Mouse (Mus musculus) hindbrain, postnatal 0 days (tissue): ENCODE results near the gene Tagln2. TPM values are rescaled to one million over a fixed set of nuclear protein-coding genes. Genes with fewer than 3 reads are reported as not detected.

Experiments used
- ATAC-seq: fragments of 200-750 bp; cut with Nextera tagmentation; 2 replicates; pipeline ENCODE4 v1.8.0; 2017; ENCODE audit warnings: mild to moderate bottlenecking, moderate TSS enrichment, moderate library complexity
- DNase-seq: peaks from one replicate; pipeline ENCODE4 v3.0.0-alpha.2; 2015; ENCODE audit warnings: low spot score
- H3K27ac ChIP-seq: fragments of 300-500 bp; sonication (generic); 2 replicates; pipeline ENCODE4 v1.5.1; 2014; ENCODE audit warnings: mild to moderate bottlenecking
- H3K27me3 ChIP-seq: fragments of 300-500 bp; sonication (generic); 2 replicates; pipeline ENCODE4 v1.6.1; 2014; ENCODE audit warnings: low read length, mixed read lengths; ENCODE audit not compliant: insufficient read depth
- H3K36me3 ChIP-seq: fragments of 300-500 bp; sonication (generic); 2 replicates; pipeline ENCODE4 v1.6.1; 2014; ENCODE audit warnings: low read length, mixed read lengths; ENCODE audit not compliant: insufficient read depth
- H3K4me1 ChIP-seq: fragments of 300-500 bp; sonication (generic); 2 replicates; pipeline ENCODE4 v1.6.1; 2014; ENCODE audit warnings: antibody characterized with exemption, low read length, mixed read lengths; ENCODE audit not compliant: insufficient read depth
- H3K4me2 ChIP-seq: fragments of 300-500 bp; sonication (generic); 2 replicates; pipeline ENCODE4 v1.6.1; 2014; ENCODE audit warnings: low read depth, mild to moderate bottlenecking, low read length, moderate library complexity, mixed read lengths
- H3K4me3 ChIP-seq: fragments of 300-500 bp; sonication (generic); 2 replicates; pipeline ENCODE4 v1.5.1; 2014; ENCODE audit warnings: low read length
- H3K9ac ChIP-seq: fragments of 300-500 bp; sonication (generic); replicated peaks from 2 replicates; pipeline ENCODE4 v1.6.1; 2014; ENCODE audit warnings: mild to moderate bottlenecking, low read length, moderate library complexity, mixed read lengths
- H3K9me3 ChIP-seq: fragments of 300-500 bp; sonication (generic); 2 replicates; pipeline ENCODE4 v1.6.1; 2016; ENCODE audit warnings: low read length, mixed read lengths
- CTCF ChIP-seq: IDR thresholded peaks from 2 replicates; pipeline ENCODE4 v1.5.1; 2016; ENCODE audit warnings: antibody characterized with exemption, control low read depth, low read depth
- WGBS: fragments of 180-500 bp; shearing (Covaris S2); extraction: QIAGEN DNeasy Blood & Tissue Kit; methylation state at CpG from one replicate; pipeline ENCODE4 v1.1.7; 2014; 5-methylcytosine and 5-hydroxymethylcytosine counted together
- polyA plus RNA-seq: library from polyadenylated mRNA; unstranded; fragments of >200 nt; fragmentation: Nextera tagmentation; extraction: Ambion mirVana; gene quantifications from 2 replicates; pipeline ENCODE4 v1.2.1, GENCODE M21; 2015
- total RNA-seq: library from RNA; depleted of rRNA; stranded (reverse); fragments of >200 nt; gene quantifications from 2 replicates; pipeline ENCODE4 v1.2.3, GENCODE M21; 2014

Gene Tagln2
- total and polyA plus RNA-seq, 2 experiments from 2014 or later = 45.1 to 59.2 TPM

DNA sequence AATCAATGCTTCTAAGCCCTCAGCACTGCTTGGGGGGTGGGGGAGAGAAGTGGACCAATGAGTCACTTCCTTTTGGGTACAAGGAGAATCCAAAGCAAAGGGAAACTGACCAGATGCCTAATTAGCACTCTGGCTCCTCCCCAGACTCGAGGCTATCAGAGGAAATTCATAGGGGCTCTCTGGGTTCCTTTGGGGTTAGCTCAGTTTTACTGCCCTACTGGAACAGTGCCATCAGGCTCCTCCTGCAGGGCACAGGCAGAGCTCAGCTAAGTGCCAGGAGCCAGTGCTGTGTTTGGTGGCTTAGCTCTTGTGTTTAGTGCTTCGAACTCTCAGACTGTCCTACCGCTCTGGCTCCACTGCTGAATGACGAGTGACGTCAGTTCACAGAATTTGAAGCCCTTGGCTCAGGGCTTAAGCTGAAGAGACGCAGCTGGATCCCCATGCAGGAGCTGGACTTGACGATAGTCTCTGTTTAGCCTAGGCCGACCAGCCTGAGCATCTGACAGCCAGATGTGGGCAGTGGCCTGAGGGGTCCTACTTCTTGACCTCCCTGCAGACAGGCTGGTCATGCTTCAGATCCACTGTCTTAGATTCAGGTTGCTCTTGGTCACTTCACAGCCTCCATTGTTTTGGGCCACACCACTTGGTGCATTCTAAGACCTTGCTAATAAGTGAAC is 30.8 kb downstream of the Tagln2 start:
- 38% methylated on average over 8 of the region's 8 CpGs for WGBS
- no peak for ATAC-seq
- Histone ChIP-seq H3K9ac (no peak overlapping the region), H3K27ac (no peak overlapping the region), H3K4me2 (no peak overlapping the region), H3K4me1 (0 out of 2 replicates have a peak, but pooled peaks cover 8% of the 10 kb centered on the region), H3K36me3 (no peaks in the 10 kb centered on the region), H3K27me3 (no peaks in the 10 kb centered on the region), H3K4me3 (no peak overlapping the region), H3K9me3 (no peaks in the 10 kb centered on the region)
- no peak for TF ChIP-seq CTCF
- DNase-seq = no peak

DNA sequence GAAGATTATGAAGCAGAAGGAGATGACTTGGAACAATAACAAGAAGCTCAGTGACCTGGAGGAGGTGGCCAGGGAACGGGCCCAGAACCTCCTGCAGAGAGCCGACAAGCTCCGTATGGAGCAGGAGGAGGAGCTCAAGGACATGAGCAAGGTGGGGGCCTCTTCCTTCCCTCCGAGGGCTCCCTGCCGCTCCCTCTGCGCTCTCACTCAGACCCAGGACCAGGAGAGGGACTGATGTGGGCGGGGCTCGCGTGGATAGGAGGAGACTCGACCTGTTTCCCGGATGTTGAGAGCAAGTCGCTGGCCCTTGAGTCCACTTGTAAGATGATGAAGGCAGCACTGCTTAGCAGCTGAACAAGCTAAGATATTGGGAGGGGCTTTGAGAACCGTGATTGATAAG is 32.7 kb downstream of the Tagln2 start:
- Histone ChIP-seq H3K27ac (no peak overlapping the region), H3K27me3 (no peaks in the 10 kb centered on the region), H3K4me3 (peak overlapping the region; percentile 11), H3K36me3 (no peaks in the 10 kb centered on the region), H3K9ac (peak overlapping the region; percentile 35; the same call in 1 of the 2 replicates), H3K4me2 (peak overlapping the region; percentile 54), H3K4me1 (0 out of 2 replicates have a peak, but pooled peaks cover 8% of the 10 kb centered on the region), H3K9me3 (no peaks in the 10 kb centered on the region)
- ATAC-seq (peak; percentile 57), DNase-seq (peak; percentile 54)
- WGBS = 6% methylated on average over 13 of the region's 13 CpGs
- no peak for TF ChIP-seq CTCF

DNA sequence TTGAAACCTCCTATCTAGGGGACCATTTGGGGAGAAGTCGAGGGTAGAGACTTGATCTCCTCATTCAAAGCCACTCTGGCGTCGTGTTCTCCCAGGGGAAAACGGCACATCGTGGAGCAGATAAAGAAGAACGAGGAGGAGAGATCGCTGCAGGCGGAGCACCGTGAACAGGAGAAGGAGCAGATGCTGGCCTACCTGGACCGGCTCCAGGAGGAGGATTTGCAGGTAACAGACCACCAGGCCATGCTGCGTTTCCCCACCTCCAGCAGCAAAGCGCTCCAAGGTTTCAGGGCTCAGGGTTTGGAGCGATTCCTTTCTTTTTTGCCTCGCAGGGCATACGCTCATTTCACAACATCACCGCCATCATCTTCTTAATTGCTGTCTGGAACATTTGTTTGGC is 35.3 kb downstream of the Tagln2 start:
- no peaks in the 10 kb centered on the region for H3K9me3 ChIP-seq
- H3K36me3 ChIP-seq = no peaks in the 10 kb centered on the region
- no peak overlapping the region for H3K4me3 ChIP-seq
- ATAC-seq (no peak), DNase-seq (no peak)
- no peak overlapping the region for H3K27ac ChIP-seq
- no peaks in the 10 kb centered on the region for H3K27me3 ChIP-seq
- H3K4me1 ChIP-seq = peaks cover 8% of the 10 kb centered on the region; the same call in 1 of the 2 replicates
- TF ChIP-seq CTCF = no peak
- WGBS = 67% methylated on average over 16 of the region's 16 CpGs
- H3K9ac ChIP-seq = no peak overlapping the region
- no peak overlapping the region for H3K4me2 ChIP-seq

DNA sequence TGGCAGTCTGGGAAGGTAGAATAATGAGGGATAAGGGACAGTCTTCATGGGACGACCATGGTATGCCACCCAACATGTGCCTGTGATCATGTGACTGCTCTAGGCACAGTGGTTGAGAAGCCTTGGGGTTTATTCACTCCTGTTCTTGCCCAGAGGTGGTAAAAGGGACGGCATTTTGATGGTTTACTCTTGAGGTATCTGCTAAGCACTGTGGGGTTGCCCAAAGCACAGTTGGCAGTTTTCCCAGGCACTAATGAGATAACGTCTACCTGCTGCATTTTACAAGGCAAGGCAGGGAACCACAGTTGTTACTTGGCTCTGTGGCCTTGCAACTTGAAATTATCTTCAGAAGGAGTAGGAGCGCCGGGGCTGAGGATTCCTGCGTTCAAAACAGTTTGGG is 40.0 kb downstream of the Tagln2 start:
- no peak for TF ChIP-seq CTCF

DNA sequence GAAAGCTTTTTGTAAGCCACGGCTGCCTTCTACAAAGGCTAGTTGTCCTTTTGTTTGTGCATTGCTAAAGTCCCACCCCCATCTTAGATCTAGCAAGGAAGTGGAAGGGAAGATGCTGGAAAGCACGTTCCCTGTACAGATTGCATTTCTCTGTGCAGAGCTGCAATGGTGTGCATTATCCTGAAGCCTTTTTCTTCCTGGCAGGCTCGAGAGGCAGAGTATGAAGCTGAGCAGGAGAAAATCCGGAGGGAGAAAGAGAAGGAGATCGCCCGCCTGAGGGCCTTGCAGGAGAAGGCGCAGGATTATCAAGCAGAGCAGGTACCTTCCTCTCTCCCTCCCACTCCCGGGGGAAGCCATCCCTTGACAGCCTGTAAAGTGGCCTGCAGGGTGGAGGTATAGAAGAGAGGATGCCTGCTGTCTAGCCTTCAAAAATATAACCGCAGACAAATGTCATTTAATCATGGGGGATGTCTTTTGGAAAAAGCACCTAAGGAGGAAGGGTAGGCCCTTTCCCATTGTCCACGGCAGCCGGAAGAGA is 40.5 kb downstream of the Tagln2 start:
- no peak for DNase-seq
- H3K27me3 ChIP-seq = no peaks in the 10 kb centered on the region
- H3K9ac ChIP-seq = no peak overlapping the region
- no peaks in the 10 kb centered on the region for H3K36me3 ChIP-seq
- peak overlapping the region; percentile 65 for H3K27ac ChIP-seq
- H3K9me3 ChIP-seq = no peaks in the 10 kb centered on the region
- TF ChIP-seq CTCF = no peak
- ATAC-seq = peak; percentile 45; the same call in 1 of the 2 replicates
- no peaks in the 10 kb centered on the region; the same call in 1 of the 2 replicates for H3K4me1 ChIP-seq
- H3K4me2 ChIP-seq = no peak overlapping the region
- H3K4me3 ChIP-seq = no peak overlapping the region
- 43% methylated on average over 11 of the region's 11 CpGs for WGBS

More for the DNA sequence above, 40.0 kb downstream of the Tagln2 start:
- ATAC-seq (peak; percentile 16; the same call in 1 of the 2 replicates), DNase-seq (peak; percentile 45)
- Histone ChIP-seq H3K9me3 (no peaks in the 10 kb centered on the region), H3K27me3 (no peaks in the 10 kb centered on the region), H3K9ac (no peak overlapping the region), H3K4me2 (no peak overlapping the region), H3K36me3 (no peaks in the 10 kb centered on the region), H3K4me1 (no peaks in the 10 kb centered on the region; the same call in 1 of the 2 replicates), H3K4me3 (no peak overlapping the region), H3K27ac (peak overlapping the region; percentile 65; the same call in 1 of the 2 replicates)
- WGBS = 47% methylated on average over 6 of the region's 6 CpGs

DNA sequence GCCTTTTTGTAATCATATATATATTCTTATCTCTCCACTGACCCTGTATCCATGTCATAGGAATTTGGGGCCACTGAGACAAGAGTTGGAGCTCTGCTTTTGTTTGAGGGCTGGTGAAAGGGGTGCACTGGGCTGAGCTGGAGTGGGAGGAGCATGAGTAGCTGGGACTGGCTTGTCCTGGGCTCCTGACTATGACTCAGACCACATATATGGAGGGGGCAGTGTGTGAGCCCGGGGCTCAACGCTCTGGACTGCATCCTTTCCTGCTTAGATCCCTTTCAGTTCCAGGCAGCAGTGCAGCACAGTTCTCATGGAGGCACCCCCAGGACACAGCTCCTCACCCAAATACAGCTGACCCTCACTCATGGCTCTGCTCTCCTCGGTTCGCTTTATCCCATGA is 46.2 kb downstream of the Tagln2 start:
- ATAC-seq (no peak), DNase-seq (no peak)
- H3K4me1 ChIP-seq = peaks cover 9% of the 10 kb centered on the region; the same call in 1 of the 2 replicates
- no peaks in the 10 kb centered on the region for H3K36me3 ChIP-seq
- no peak overlapping the region for H3K27ac ChIP-seq
- no peak overlapping the region for H3K4me2 ChIP-seq
- no peaks in the 10 kb centered on the region for H3K9me3 ChIP-seq
- TF ChIP-seq CTCF = no peak
- no peaks in the 10 kb centered on the region for H3K27me3 ChIP-seq
- H3K4me3 ChIP-seq = no peak overlapping the region
- no peak overlapping the region for H3K9ac ChIP-seq
- 97% methylated on average over 4 of the region's 4 CpGs for WGBS

DNA sequence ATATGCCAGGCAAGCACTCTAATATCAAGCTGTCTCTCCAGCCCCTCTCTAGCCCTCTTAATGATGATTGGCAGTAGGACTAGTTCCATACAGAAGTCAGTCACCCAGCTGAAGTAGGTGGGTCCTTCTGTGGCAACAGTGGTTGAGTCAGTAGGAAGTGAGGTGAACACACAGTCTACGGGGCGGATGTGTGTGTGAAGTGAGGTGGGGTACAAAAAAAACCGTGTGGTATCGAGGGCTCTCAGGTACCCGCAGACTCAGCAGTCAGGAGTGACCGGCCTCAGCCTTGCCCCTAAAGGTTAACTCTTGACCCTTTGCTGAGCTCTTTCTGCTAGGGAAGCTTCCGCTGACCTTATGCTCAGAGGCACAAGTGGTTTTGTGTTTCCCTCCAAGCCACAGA is 48.7 kb downstream of the Tagln2 start:
- no peak overlapping the region for H3K27ac ChIP-seq
- H3K4me2 ChIP-seq = no peak overlapping the region
- peaks cover 9% of the 10 kb centered on the region; the same call in 1 of the 2 replicates for H3K4me1 ChIP-seq
- no peaks in the 10 kb centered on the region for H3K9me3 ChIP-seq
- H3K27me3 ChIP-seq = no peaks in the 10 kb centered on the region
- no peak for ATAC-seq
- H3K4me3 ChIP-seq = no peak overlapping the region
- no peaks in the 10 kb centered on the region for H3K36me3 ChIP-seq
- no peak overlapping the region for H3K9ac ChIP-seq
- TF ChIP-seq CTCF = no peak
- whole genome bisulfite sequencing = 73% methylated on average over 7 of the region's 7 CpGs
- DNase-seq = no peak
